Mouse (Mus musculus): Measurements from ENCODE around the gene Fbln1.

The Fbln1 gene

GRCm38 (mm10) chr15:85240086-85240485 is 34.3 kb downstream of the Fbln1 start:
- no peak for DNase-seq

DNA sequence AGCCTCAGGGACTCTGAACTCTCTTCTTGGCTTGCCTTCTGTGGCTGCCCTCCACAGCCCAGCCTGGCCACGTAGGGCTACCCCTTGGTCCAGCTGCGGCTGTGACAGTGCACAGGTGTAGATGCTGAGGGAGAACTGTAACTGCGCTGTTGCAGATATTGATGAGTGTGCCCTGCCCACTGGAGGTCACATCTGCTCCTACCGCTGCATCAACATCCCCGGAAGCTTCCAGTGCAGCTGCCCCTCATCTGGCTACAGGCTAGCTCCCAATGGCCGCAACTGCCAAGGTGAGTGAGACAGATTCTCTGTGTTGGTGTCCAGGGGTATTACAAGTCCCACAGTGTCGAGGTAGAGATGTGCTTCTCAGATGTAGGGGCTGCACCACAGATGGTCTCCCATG is 36.1 kb downstream of the Fbln1 start:
- DNase-seq, result no peak

- DNase-seq, result peak; percentile 36 to 49
These were observed 38.8 kb downstream of the Fbln1 start for GRCm38 (mm10) chr15:85244414-85245161.

DNA sequence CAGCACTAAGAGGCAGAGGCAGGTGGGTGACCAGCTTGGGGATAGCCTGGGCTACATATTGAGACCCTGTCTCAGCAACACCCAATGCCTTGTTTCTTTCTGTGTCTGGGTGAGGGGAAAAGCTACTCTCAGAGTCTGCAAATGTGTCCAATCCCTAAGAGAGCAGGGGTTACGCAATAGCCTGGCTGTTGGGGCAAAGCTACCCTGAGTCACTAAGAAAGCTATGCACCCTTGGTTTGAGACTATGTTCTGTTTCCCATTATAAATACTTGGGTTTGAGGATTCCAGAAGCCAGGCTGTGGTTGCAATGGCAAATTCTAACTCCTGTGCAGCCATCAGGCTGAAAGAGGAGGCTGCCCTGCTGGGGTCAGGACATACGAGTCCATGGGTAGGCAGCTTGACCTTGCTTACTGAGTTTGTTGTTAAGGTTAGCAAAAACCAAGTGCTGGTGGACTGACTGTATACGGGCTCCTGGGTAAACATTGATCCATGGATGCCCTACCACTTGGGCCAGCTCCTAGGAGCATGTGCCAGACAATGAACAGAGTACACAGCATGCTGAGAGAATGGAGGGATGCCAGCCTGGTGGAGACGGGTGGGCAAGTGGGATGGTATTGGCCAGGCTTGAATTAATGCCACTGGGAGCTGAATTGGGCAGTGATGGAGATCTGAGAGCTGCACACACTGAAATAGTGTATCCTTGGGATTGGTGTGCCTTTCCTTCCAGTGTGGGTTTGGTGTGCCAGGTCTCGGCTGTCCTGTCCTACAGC is 39.7 kb downstream of the Fbln1 start:
- peak; percentile 38 to 53 for DNase-seq

DNA sequence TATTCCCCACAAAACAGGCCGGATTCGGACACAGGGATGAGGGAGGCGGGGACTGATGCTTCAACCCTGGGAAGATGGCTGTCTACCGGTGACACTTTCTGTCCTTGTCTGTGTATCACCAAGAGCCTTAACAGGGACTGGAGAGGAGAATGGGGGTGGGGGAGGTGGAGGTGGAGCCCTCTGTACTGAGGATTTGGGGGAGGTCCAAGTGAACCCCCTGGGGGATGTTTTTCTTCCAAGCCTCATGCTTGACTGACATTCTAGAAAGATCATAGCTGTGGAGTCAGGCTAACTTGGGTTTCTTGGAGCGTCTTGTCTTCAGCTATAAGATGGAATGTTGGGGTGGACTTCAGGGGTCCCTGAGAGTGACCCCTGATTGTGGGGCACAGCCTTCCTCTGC is 40.3 kb downstream of the Fbln1 start:
- no peak for DNase-seq

DNA sequence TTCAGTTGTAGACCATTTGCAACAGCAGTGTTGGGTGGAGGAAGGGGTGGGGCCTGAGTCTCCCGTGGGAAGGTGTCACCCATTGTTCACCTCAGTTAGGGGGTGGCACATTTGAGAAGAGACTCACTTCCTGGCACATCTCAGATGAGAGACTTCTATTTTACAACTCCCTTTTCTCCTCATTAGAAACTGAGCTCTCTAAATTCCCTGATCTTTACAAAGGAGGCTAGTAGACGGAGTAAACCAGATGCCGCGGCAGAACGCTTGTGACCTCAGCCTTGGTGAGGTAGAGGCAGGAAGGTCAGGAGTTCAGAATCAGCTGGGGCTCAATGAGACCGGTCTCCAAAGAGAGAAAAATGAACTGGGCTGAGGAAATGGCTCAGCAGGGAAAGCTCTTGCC is 41.2 kb downstream of the Fbln1 start:
- no peak for DNase-seq

- no peak for DNase-seq
These were observed 42.6 kb downstream of the Fbln1 start for GRCm38 (mm10) chr15:85248311-85248710.

GRCm38 (mm10) chr15:85249252-85249651 is 43.5 kb downstream of the Fbln1 start:
- peak; percentile 77 to 79 for DNase-seq

DNA sequence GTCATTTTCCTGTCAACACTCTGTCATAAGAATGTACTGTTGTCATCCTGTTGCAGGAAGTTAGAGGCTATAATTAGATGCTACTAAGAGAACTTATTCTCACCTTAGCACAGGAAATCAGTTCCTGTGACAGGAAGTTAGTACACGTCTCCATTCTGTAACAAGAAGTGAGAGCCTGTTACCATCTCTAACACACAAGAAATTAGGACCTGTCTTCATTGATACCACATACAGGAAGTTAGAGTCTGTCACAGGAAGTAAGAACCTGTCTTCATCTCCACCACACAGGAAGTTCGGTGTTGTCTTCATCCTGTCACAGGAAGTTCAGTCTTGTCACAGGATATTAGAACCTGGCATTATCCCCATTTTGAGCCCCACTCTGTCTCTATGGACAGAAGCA is 44.7 kb downstream of the Fbln1 start:
- no peak for DNase-seq

DNA sequence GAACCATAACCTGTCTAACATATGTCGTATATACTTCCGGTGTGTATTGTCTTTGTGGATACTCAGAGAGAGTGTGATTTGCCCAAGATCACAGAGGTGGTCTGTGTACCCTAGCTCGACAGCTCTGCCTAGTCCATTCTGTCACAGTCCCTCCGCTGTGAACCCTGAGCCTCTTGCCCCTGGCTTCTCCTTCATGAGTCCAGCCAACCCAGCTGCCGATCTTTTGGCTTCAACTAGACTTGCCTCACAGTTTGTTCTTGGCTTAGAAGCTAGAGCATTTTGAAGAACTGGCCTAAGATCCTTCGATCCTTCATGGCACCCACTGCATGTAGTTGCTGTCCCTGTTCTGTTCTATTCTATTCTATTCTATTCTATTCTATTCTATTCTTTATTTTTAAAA is 46.7 kb downstream of the Fbln1 start:
- DNase-seq, result no peak

GRCm38 (mm10) chr15:85257775-85258429 is 52.2 kb downstream of the Fbln1 start:
- peak; percentile 57 to 87 for DNase-seq

DNA sequence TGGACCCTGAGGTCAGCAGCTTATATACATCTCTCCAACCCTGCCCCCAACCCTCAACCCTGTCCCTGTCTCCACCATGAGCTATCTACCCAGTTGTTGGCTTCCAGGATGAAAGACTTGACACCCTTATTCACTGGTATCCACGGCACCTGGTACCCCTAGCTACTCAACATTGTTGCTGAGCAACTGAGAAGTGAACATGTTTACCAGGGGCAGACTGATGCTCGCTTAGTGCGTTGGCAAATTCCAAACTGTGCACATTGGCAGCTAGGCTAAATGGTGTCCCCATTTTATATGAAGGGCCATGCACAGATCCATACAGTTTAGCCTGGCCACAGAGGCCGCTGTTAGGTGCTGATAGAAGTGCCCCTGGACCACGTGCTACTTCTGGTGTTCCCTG is 57.1 kb downstream of the Fbln1 start:
- no peak for DNase-seq

GRCm38 (mm10) chr15:85266729-85267434 is 61.1 kb downstream of the Fbln1 start:
- DNase-seq, result peak; percentile 84 to 92

DNA sequence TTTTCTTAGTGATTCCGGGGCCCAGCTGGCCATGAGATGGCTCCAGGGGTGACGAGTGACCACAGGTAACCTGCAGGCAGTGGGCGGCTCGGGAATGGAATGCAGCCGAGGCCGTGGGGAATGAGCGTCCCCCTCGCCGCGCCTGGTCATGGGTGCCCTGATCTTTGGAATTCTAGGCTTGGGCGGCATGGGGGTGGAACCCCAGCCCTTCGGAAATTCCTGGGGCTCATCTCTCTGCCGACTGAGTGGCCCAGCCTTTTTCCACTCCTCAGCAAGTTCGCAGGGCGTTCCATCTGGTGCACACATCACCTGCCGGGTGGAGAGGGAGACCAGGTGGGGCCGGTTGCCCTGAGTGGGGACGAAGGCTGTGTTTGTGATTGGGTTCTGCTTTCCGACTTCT is 62.1 kb downstream of the Fbln1 start:
- DNase-seq, result peak; percentile 45 to 53

DNA sequence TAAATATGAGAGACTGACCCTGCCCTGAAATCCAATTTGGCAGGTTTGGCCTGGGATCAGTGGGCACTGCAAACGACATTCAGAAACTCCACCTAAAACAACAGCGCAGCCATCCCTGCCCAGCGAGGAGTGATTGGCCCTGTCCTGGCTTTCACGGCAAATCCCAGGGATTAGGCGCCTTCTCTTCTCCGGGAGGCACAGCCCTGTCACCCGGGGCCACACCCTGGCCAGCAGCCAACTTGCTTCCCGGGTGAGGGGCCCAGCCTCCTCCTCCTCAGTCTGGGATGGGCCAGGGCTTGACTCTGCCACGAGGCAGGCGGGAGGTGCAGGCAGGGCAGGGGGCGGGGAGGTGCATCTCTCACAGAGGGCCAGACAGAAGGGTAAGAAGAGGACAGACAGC is 67.2 kb downstream of the Fbln1 start:
- DNase-seq, result no peak

DNA sequence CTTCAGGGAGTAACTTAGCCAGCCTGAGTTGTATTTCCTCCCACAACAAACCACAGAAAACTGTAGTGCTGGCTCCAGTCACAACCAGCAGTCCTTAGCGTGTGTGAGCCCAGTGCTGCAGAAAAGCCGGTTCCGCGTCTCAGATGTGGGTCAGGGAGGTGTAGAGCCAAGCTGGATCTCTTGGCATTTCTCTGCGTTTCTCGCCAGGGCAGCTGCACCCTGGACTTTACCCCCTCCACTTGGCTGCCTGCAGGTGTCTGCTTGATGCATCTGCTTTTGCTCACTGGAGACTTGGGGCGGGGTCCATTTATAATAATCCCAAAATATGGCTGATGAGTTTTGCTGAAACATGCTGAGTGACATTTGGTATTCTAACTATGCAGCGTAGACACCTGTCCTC is 71.5 kb downstream of the Fbln1 start:
- peak; percentile 74 to 78 for DNase-seq

DNA sequence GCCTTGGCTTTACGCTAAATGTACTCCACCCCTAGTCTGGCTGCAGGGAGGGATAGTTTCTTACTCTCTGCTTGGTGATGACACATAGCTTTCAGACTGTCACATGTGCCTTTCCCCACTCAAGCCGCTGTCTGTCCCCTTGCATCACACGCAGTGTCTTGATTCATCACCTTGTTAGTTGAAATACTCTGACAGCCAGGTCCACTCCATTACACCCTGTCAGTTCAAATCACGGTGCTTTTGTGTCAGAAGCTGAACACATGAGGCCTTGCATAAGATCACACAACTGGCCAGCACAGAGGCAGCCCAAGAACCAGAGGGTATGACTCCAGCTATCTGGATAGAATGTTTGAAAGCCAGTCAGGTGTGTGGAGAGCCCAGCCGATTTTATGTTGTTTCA is 73.2 kb downstream of the Fbln1 start:
- DNase-seq, result no peak

DNA sequence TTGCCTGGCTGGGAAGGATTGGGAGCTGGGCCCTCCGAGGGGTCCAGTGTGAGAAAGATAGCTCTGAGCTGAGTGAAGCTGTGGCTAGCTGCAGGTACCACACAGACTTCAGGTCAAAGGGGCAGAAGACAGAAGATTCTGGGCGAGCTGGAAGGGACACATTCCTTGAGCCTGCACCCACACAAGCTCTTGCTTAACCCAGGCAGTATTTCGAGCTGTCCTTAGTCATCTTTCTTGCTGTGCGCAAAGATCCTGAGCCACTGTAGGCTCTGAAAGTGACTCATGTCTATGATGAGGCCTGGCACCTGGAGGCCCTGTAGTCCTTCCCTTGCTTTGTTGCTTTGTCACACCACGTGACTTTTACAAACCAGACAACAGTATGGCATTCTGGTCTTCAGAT is 76.3 kb downstream of the Fbln1 start:
- no peak for DNase-seq

DNA sequence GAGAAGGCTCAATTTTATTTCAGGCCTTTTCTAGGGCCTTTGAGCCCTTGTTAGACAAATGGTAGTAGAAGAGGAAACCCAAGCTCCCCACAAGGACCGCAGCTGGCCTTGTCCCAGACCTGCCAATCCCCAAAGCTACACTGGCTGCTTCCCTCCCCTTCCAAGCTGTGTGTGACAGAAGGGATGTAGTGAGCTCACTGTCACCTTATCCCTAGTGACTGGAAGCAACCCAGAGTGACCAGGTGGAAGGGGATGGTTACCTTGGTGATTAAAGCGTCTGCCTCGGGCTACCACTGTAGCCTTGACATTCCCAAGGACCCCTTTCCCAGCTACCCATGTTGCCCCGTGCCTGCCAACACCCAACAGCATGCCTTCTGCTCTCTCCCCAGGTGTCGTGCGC is 78.9 kb downstream of the Fbln1 start:
- no peak for DNase-seq

DNA sequence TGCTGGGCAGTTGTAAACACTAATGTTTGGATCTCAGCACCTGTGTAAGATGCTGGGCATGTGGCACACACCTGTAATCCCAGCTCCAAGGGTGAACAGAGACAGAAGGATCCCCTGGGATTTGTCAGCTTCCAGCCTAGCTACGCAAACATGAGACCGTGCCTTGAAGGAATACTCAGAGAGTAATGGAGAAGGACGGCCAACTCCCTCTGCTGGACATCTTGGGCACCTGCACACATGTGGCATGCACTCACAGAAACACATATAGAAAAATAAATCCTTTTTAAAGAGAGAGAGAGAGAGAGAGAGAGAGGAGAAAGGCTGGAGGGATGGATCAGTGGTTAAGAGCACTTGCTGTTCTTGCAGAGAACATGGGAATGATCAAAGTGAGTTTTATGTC is 88.9 kb downstream of the Fbln1 start:
- DNase-seq, result peak in 1 of 2 experiments; percentile 25

GRCm38 (mm10) chr15:85295544-85295943 is 89.8 kb downstream of the Fbln1 start:
- DNase-seq, result peak; percentile 63 to 74

GRCm38 (mm10) chr15:85295977-85296376 is 90.2 kb downstream of the Fbln1 start:
- DNase-seq, result no peak

GRCm38 (mm10) chr15:85296538-85296937 is 90.8 kb downstream of the Fbln1 start:
- peak in 1 of 2 experiments; percentile 51 for DNase-seq
